Comparison of ENCODE assay signal across 8 mouse cellular contexts in genomic region chr4:133042244-133042643, GRCm38 (mm10). TPM values are rescaled to one million over a fixed set of nuclear protein-coding genes. Genes with fewer than 3 reads are reported as not detected.
DNase-seq lines count a peak whose midpoint lies in the region; ATAC-seq and TF ChIP-seq lines count a peak whose summit lies in the region.

No protein-coding gene starts in this region.

- peaks cover 95% of the 10 kb centered on the region for H3K4me1 ChIP-seq in heart, embryonic 11.5 days (ENCODE audit: control insufficient read depth, insufficient read depth, low read length)
- peaks cover 82% of the 10 kb centered on the region for H3K4me1 ChIP-seq in neural tube, embryonic 11.5 days (ENCODE audit: control insufficient read depth, insufficient read depth, low read length)
- H3K4me1 ChIP-seq in limb, embryonic 13.5 days, result peaks cover 87% of the 10 kb centered on the region
- H3K4me1 ChIP-seq in stomach, postnatal 0 days (replicated peaks; ENCODE audit: control insufficient read depth, insufficient read depth), result peaks cover 37% of the 10 kb centered on the region

- H3K9me3 ChIP-seq in heart, embryonic 11.5 days (replicated peaks; ENCODE audit: control insufficient read depth, low read length), result no peaks in the 10 kb centered on the region
- H3K9me3 ChIP-seq in neural tube, embryonic 11.5 days (ENCODE audit: control insufficient read depth, low read length), result no peaks in the 10 kb centered on the region
- H3K9me3 ChIP-seq in limb, embryonic 13.5 days, result no peaks in the 10 kb centered on the region
- no peaks in the 10 kb centered on the region for H3K9me3 ChIP-seq in stomach, postnatal 0 days (ENCODE audit: control insufficient read depth, low read length)

- no peaks in the 10 kb centered on the region for H3K36me3 ChIP-seq in heart, embryonic 11.5 days (ENCODE audit: control insufficient read depth, insufficient read depth, low read length)
- H3K36me3 ChIP-seq in neural tube, embryonic 11.5 days (ENCODE audit: control insufficient read depth, insufficient read depth, low read length), result no peaks in the 10 kb centered on the region
- H3K36me3 ChIP-seq in limb, embryonic 13.5 days, result no peaks in the 10 kb centered on the region
- no peaks in the 10 kb centered on the region for H3K36me3 ChIP-seq in stomach, postnatal 0 days (ENCODE audit: control insufficient read depth, insufficient read depth, low read length)

- H3K27me3 ChIP-seq in heart, embryonic 11.5 days (ENCODE audit: control insufficient read depth, insufficient read depth, low read length), result no peaks in the 10 kb centered on the region
- peaks cover 15% of the 10 kb centered on the region for H3K27me3 ChIP-seq in neural tube, embryonic 11.5 days (ENCODE audit: control insufficient read depth, insufficient read depth, low read length)
- H3K27me3 ChIP-seq in limb, embryonic 13.5 days, result no peaks in the 10 kb centered on the region
- H3K27me3 ChIP-seq in stomach, postnatal 0 days (ENCODE audit: control insufficient read depth, insufficient read depth, low read length), result no peaks in the 10 kb centered on the region

- intact Hi-C loops in heart, postnatal 36 days (cut with DNase I), result no loop called here

- H3K27ac ChIP-seq in heart, embryonic 11.5 days (ENCODE audit: low read depth, low read length), result peak overlapping the region; percentile 89
- peak overlapping the region; percentile 6; the same call in 1 of the 2 replicates for H3K27ac ChIP-seq in neural tube, embryonic 11.5 days (ENCODE audit: low read depth, low read length)
- H3K27ac ChIP-seq in limb, embryonic 13.5 days, result peak overlapping the region; percentile 87
- H3K27ac ChIP-seq in stomach, postnatal 0 days (replicated peaks), result peak overlapping the region; percentile 58

- TF ChIP-seq EP300 in stomach, postnatal 0 days (optimal IDR thresholded peaks at IDR 0.05), result no peak

- peak overlapping the region; percentile 60; the same call in 1 of the 2 replicates for H3K9ac ChIP-seq in heart, embryonic 11.5 days (ENCODE audit: low read depth, low read length)
- H3K9ac ChIP-seq in neural tube, embryonic 11.5 days (ENCODE audit: low read length), result no peak overlapping the region
- H3K9ac ChIP-seq in limb, embryonic 13.5 days, result 0 out of 2 replicates have a peak overlapping the region, but pooled peaks have one; percentile 43
- H3K9ac ChIP-seq in stomach, postnatal 0 days (ENCODE audit: low read length), result peak overlapping the region; percentile 23; the same call in 1 of the 2 replicates

- ATAC-seq in heart, embryonic 11.5 days (replicated peaks; ENCODE audit: insufficient number of reproducible peaks, low FRiP score, low TSS enrichment), result no peak
- no peak for ATAC-seq in neural tube, embryonic 11.5 days (ENCODE audit: insufficient read depth, low FRiP score, low TSS enrichment)
- no peak for ATAC-seq in limb, embryonic 13.5 days (ENCODE audit: low FRiP score, low read depth)
- no peak for ATAC-seq in stomach, postnatal 0 days (ENCODE audit: low FRiP score, low TSS enrichment)
- no peak for ATAC-seq in activated CD4-positive, CD25-positive, alpha-beta regulatory T cell, adult 4 months

- peak overlapping the region; percentile 22 for H3K4me3 ChIP-seq in heart, embryonic 11.5 days (ENCODE audit: low read depth, low read length)
- no peak overlapping the region for H3K4me3 ChIP-seq in neural tube, embryonic 11.5 days (ENCODE audit: low read depth, low read length)
- peak overlapping the region; percentile 67 for H3K4me3 ChIP-seq in limb, embryonic 13.5 days
- H3K4me3 ChIP-seq in stomach, postnatal 0 days (ENCODE audit: low read depth, low read length), result no peak overlapping the region

- DNase-seq in heart, postnatal 36 days, result no peak
- DNase-seq in neural tube, embryonic 11.5 days (ENCODE audit: low spot score), result no peak
- DNase-seq in neural tube, embryonic 10.5 days (ENCODE audit: extremely low spot score, low spot score), result no peak
- no peak for DNase-seq in stomach, postnatal 0 days (ENCODE audit: low spot score)
- DNase-seq in layer of hippocampus, postnatal 36 days, result no peak

- no peak for TF ChIP-seq CTCF in stomach, postnatal 0 days (IDR thresholded peaks at IDR 0.05; ENCODE audit: low read depth)

- WGBS in heart, embryonic 11.5 days (ENCODE audit: insufficient replicate concordance), result 9% methylated on average over 4 of the region's 4 CpGs
- 16% methylated on average over 4 of the region's 4 CpGs for WGBS in neural tube, embryonic 11.5 days
- 7% methylated on average over 4 of the region's 4 CpGs for WGBS in limb, embryonic 13.5 days
- WGBS in stomach, postnatal 0 days, result 38% methylated on average over 4 of the region's 4 CpGs

- peak overlapping the region; percentile 62 for H3K4me2 ChIP-seq in heart, embryonic 11.5 days
- H3K4me2 ChIP-seq in neural tube, embryonic 11.5 days (ENCODE audit: low read depth), result peak overlapping the region; percentile 35; the same call in 1 of the 2 replicates
- H3K4me2 ChIP-seq in limb, embryonic 13.5 days (replicated peaks), result peak overlapping the region; percentile 98
- peak overlapping the region; percentile 35 for H3K4me2 ChIP-seq in stomach, postnatal 0 days (replicated peaks; ENCODE audit: low read depth)

RNA-seq across cellular contexts. Expression of gene Ahdc1, which starts 31.2 kb away (rescaled TPM):
- polyA plus RNA-seq in heart, embryonic 11.5 days (2014; fragmentation: Nextera tagmentation; extraction: Ambion mirVana), result 7.0 and 9.1 TPM in 2 replicates
- total RNA-seq in heart, postnatal 36 days (2021), result 10 to 100 TPM; 41.9 to 50.8 TPM
- polyA plus RNA-seq in neural tube, embryonic 11.5 days (2014; fragmentation: Nextera tagmentation; extraction: Ambion mirVana), result 6.1 and 7.2 TPM in 2 replicates
- 11.3 and 11.5 TPM in 2 replicates for polyA plus RNA-seq in limb, embryonic 13.5 days (2015; fragmentation: Nextera tagmentation; extraction: Ambion mirVana)
- 2.8 and 3.2 TPM in 2 replicates for polyA plus RNA-seq in stomach, postnatal 0 days (2015; fragmentation: Nextera tagmentation; extraction: Ambion mirVana)
- polyA plus RNA-seq in activated CD4-positive, CD25-positive, alpha-beta regulatory T cell, adult 4 months (2017; shearing (Covaris generic)), result 1 to 10 TPM; 2.1 TPM
- 100 to 1,000 TPM; 111 to 113 TPM for total RNA-seq in layer of hippocampus, postnatal 36 days (2021)

Comparison
In these comparisons a context has a peak if more than half of its experiments do, and no peak if none do; other contexts are left out.
1. H3K27ac ChIP-seq: peak in every context shown above with its lines; median percentile 89 in heart, embryonic 11.5 days; 87 in limb, embryonic 13.5 days; 58 in stomach, postnatal 0 days; 6 in neural tube, embryonic 11.5 days.
2. H3K4me2 ChIP-seq: peak in every context shown above with its lines; median percentile 98 in limb, embryonic 13.5 days; 62 in heart, embryonic 11.5 days; 35 in neural tube, embryonic 11.5 days; 35 in stomach, postnatal 0 days.
3. H3K4me3 ChIP-seq: peak in heart, embryonic 11.5 days (single experiment) and limb, embryonic 13.5 days (single experiment); none in neural tube, embryonic 11.5 days (single experiment) and stomach, postnatal 0 days (single experiment).